Mouse (Mus musculus): ENCODE data around the gene Abraxas2.

Gene Abraxas2

DNA sequence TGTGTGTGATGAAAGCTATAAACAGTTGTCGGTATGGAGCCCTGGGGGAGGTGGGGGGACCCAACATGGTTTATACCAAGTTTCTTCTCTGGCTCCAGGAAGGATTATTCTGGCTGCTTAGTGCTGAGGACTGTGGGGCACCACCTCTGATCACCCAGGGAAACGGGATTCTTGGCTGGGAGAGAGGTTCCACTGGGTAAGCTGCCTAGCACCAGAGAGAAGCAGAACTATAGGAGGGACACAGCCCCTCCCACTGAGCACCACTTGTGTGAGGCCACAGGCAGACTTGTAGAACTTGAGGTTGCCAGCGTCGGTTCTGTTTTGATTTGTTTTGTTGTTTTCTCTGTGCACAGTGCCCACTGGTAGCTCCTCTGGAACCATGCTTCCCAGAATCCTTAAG, 5.1 kb upstream of the Abraxas2 start:
- in situ Hi-C loops (cut with MboI) = no loop called here

DNA sequence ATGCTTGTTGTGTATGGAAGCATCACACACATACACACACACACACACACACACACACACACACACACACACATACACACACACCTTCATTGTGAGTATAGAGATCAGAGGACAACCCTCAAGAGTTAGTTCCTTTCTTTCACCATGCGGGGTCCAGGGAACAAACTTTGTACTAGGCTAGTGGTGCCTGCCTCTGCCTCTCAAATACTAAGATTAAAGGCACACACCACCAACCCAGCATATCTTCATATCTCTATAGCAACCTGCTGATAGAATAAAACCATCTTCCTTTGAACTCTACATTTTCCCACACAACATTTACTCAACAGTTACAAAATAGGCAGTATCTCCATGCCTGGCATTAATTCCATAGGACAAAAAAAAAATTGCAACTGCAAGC, 2.9 kb upstream of the Abraxas2 start:
- in situ Hi-C loops (cut with MboI) = no loop called here

DNA sequence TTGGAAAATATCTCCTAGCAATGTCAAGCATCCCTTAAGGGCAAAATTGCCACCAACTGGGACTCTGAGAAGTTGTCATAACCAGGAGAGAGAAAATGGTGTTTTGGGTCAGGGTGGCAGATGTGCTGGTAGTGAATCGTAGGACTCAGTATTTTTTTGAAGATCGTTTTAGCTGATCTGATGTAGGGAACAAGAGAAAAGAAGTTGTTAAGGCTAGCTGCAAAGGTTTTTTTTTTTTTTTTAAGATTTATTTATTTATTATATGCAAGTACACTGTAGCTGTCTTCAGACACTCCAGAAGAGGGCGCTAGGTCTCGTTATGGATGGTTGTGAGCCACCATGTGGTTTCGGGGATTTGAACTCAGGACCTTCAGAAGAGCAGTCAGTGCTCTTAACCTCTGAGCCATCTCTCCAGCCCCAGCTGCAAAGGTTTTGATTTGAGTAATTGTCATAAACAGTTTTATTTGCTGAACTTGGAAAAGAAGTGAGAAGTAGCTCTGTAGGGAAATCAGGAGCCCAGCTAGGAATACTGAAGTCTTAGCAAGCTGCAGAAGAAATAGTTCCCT, 899 bp upstream of the Abraxas2 start:
- in situ Hi-C loops (cut with MboI) = no loop called here

DNA sequence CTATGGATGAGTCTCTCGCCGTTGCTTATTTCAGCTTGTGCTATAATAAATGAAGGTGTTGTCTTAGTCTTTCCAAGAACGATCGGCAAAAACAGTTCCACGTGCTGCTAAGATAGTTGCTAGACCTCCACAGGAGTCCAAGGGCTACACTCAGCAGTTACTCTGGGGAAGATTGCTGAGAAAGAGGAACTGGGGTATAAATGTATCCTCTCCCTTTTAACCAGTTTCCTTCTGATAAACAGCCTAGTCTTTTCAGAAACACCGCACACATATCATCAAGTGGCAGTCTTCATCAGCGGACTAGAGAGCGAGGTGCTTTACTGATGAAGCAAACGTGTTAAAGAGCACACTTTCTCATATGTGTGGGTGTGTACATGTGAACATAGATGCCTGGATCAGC, 7.3 kb downstream of the Abraxas2 start:
- in situ Hi-C loops (cut with MboI) = no loop called here

DNA sequence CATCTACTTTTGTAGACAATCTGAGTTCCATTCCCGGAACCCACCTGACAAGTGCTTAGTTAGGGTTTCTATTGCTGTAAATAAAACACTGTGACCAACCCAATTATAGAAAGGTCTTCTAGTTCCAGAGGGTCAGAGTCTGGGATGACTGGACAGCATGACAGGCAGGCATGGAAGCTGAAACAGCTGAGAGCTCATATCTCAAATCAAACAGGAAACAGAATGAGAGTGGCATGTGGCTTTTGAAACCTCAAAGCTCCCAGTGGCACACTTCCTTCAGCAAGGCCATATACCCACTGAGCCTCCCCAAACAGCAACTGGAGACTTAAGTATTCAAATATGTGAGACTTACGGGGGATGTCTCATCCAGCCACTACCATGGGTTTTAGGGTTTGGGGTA, 14.0 kb downstream of the Abraxas2 start:
- in situ Hi-C loops (cut with MboI) = no loop called here

DNA sequence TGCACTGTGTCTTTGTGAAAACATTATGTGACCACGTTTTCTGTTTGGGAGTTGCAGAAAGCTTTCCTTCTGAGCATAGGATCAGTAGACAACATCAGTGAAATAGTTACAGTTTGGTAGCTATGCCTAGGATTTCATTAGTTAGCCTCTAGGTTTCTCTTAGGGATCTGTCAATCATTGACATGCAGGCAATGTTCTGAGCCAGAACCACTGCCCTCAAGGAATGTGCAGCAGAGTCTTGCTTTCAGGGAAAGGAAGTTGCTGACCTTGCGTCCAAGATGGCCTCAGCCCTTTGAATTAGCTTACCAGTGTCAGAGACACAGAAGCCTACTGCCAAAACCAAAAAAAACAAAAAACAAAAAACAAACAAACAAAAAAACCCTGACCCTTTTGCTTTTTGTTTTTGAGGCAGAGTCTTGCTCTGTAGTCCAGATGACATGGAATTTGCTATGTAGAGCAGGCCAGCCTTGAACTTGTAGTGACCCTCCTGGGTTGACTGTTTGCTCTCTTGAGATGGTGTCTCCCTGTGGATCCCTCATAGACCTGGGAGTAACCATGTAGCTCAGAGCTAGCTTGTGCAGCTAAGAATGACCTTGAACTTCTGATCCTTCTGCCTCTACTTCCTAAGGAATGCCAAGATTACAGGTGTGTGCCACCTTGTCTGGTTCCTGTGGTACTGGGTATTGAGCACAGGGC, 16.5 kb downstream of the Abraxas2 start:
- in situ Hi-C loops (cut with MboI) = no loop called here

DNA sequence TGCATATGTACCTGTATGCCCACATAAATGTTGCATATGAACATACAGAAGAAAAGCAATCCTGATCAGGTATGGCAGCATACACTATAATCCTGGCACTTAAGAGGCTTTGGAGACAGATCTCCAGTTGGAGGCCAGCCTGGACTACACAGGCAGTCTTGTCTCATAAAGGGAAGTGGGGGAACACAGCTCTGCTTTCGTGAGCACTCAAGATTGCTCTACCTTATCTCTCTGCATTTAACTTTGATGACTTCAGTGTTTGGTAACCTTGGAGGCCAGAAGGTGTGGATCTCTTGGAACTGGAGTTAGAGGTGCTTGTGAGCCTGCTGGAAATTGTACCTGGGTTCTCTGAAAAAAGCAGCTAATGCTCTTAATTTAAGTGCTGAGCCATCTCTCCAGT, 21.3 kb downstream of the Abraxas2 start:
- in situ Hi-C loops (cut with MboI) = no loop called here

DNA sequence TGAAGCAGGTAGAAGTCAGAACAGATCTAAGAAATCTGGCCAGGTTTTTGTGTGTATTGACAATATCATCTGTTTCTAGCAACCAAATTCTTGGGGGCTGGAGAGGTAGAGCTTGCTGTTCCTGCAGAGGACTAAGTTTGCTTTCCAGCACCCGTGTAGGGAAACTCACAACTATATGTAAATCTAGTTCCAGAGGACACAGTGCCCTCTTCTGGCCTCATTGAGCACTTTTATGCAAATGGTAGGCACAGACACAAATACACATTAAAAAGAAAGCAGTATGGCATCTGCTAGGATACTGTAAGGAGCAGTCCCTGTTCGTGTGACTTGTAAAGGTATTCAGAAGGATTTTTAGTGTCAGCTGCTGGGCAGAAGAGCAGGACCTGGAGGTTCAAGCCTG, 23.3 kb downstream of the Abraxas2 start:
- in situ Hi-C loops (cut with MboI) = no loop called here

DNA sequence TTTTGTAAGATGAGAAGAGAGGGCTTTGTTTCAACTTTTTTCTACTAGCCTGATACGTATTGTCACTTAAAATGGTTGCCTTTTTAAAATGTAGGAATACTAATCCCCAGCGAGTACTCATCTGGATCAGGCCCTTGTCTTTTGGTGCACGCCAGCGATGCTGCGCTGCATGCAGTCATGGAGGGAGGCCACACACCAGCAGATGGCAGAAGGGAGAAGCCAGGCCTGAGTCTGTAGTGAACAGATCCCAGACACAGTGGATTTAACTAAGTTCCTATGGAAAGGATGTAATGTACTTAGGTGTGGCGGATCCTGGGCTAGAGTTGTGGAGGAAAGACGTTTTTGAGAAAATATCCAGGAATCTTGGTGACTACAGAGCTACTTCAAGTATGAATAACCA, 25.0 kb downstream of the Abraxas2 start:
- in situ Hi-C loops (cut with MboI) = no loop called here

DNA sequence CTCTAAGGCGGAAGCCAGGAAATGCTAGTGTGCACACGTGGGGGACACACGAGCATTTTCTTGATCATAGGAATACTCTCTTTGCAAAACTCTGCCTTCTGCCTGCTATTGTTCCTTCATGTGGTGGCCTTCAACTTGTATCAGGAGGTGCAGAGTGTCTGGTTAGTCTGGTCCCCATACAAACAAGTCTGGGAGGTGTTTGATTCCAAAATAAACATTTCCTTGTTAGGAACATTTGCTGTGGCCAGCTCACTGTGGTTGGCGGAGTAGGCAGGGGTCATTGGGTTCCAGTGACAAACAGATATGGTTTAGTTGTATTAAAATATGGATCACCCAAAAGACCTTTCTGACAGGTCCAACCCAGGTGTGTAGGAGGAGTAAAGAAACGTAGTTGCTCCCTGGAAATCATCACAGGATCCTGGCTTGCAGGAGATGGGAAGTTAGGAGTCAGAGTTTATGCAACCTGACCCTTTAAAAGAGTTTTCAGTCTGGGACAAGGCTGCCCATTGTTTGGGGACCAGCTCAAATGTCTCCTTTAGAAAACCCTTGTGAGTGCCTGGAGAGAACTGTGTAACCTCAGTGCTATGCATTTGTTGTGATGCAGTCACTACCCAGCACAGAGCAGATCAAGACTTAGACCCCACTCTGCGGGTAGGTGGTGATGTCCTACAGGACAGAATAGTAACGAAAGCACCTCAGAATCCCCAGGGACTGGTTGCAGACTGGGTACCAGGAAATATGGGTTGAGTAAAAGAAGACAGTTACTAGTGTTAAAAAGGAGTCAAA, 28.2 kb downstream of the Abraxas2 start:
- in situ Hi-C loops (cut with MboI) = no loop called here

DNA sequence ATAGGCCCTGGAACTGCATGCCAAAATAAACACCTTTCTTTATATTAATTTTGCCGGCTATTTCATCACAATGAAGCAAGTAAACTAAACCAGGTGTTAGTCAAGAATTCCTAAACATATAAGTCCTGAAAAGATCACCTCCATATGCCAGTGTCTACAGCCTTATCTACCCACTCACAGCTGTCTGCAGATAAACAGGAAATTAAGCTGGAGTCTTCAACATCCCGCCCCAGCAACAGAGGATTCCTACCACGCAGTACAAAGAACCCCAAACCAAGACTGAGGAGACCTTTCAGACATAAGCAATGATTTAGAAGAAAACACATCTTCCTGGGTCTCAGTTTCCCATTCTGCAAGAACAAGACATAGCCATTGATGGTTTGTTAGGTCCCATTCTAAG, 29.0 kb downstream of the Abraxas2 start:
- in situ Hi-C loops (cut with MboI) = no loop called here

DNA sequence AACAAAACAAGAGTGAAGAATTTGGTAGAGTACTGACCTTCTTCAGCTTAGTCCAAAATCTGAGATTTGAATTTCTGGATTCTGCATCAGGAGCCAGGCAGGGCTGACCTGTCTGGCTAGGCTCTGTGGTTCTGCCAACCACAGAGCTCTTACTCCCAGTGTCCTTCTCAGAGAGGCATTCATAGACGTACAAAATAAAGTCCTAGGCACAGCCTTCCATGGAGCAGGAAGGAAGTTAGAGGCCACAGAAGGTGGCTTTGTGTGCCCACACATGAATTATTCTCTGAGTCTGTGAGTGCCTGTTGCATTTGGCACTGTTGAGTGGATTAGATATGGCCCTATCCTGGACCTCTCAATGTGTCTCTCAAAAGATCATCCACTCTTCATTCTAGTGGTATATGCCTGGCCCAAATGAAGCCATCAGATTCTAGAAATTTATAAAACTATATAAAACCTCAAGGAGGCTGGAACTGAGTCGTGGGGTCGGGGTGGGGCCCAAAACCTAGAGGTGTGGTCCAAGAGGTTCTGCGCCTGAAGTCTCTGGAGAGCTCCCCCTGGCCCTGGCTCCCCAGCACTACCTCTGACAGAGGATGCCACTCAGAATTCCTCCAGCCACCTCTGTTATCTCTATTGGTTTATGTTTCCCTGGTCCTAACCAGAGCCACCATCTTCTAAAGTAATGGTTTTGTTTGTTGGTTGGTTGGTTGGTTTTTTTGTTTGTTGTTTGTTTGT, 29.7 kb downstream of the Abraxas2 start:
- in situ Hi-C loops (cut with MboI) = no loop called here

DNA sequence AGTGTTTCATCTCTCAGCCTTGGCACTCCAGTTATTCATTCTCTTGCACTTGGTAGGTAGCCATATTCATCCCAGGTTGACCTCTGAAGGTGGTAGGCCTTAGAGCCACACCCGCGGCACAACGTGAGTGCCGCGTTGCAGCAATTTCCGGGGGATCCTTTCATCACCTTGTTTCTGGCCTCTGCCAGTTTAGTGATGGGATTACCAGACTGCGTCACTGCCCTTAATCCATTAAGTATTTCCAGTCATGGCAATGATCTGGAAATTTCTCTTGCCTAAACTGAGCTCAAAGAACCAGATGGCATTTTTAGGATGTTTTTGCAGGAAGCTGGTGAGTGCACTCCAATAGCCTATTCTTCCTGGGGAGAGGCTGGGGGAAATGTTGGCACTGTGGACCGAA, 30.7 kb downstream of the Abraxas2 start:
- in situ Hi-C loops (cut with MboI) = loop anchor here (10.0 kb wide), 1 partner anchor 235 kb away; no protein-coding TSS in a partner anchor

DNA sequence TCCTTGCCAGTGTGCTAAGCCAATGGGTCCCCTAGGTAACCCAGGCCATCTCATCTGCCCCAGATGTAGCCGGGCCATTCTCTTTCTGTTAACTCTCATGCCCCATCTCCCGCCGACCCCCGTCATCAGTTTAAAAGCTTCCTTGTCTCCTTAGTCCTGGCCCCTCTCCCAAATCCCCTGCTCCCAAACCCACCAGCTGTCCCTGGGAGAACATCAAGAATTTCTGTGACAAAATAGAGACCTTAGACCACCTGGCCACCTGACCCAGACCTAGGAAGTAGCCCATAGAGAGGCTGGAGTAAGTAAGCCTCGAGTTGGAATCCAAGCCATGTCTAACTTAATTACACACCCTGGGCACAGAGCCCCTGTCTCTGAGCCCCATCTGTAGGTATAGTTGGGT, 31.2 kb downstream of the Abraxas2 start:
- in situ Hi-C loops (cut with MboI) = loop anchor here (10.0 kb wide), 1 partner anchor 235 kb away; no protein-coding TSS in a partner anchor

DNA sequence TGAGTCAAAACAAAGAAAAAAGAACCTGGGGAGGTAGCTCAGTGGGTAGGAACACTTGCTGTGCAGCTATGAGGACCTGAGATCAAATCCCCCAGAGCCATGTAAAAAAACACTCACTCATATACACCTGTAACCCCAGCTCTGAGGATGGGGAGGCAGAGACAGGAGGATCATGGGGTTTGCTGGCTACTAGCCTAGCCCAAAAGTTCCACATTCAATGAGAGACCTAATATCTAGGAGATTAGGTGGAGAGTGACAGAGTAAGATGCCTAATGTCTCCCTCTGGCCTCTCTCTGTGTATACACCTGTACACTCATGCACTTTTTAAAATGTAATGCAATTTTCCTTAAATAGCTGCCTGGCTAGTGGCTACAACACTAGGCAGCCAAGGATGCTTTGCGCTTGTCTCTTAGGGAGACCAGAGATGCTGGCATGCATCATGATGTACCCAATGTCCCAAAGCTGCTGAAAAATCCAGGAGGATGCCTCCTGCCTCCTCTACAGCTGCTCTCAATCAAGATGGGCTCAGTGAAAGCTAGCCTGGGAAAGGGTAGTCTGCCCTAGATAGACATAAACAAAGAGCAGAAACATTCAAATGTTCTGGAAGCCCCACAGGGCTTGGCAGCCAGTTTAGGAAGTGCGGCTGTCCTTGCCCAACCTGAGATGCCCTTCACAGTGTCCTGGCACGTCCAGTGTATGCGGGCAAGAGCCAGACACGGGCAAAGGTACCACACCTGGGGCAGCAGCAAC, 32.7 kb downstream of the Abraxas2 start:
- in situ Hi-C loops (cut with MboI) = loop anchor here (10.0 kb wide), 1 partner anchor 237 kb away; no protein-coding TSS in a partner anchor

DNA sequence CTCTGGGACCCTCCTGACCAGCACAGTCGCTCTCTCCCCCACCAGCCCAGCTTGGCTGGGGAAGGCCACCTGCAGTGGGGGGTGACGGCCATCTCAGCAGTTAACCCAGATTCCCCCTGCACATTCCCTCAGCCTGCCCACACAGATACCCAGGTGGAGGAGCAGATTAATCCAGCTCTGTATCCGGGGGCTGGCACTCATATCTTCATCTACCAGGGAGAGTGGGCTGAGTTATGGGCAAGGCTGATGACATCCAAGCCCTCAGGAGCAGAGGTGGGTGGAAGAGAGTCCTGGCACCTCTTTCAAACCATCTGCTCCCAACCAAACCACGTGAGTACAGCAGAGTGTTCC, 33.3 kb downstream of the Abraxas2 start:
- in situ Hi-C loops (cut with MboI) = loop anchor here (10.0 kb wide), 1 partner anchor 237 kb away; no protein-coding TSS in a partner anchor

DNA sequence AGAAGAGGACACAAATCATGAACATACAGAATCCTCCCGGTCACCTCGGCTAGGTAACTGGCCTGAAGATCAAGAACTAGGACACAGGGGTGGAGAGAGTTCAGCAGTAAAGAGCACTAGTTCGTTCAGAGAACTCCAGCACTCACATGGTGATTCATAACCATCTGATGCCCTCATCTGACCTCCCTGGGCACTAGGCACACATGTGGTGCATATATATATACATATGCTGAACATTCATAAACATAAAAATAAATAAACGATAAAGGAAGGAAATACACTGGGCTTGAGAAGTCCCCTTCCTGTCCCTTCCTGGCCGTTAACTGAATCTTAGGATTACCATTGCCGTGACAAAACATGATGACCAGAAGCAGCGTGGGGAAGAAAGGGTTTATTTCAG, 33.8 kb downstream of the Abraxas2 start:
- in situ Hi-C loops (cut with MboI) = loop anchor here (10.0 kb wide), 1 partner anchor 238 kb away; no protein-coding TSS in a partner anchor

DNA sequence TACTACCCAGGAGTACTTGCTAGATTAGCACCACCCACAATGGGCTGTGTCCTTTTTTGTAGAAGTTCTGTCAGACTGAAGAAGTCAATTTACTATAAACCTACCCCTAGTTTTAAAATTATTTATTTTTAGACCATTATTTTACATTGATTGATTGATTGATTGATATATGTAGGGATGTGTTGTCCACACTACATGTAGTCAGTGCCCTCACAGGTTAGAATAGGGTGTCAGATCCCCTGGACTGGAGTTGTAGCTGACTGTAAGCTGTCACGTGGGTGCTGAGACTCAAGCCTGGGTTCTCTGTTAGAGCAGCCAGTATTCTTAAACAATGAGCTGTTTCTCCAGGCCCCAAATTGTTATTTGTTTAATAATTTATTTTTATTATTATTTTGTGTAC, 34.3 kb downstream of the Abraxas2 start:
- in situ Hi-C loops (cut with MboI) = loop anchor here (10.0 kb wide), 1 partner anchor 239 kb away; no protein-coding TSS in a partner anchor

DNA sequence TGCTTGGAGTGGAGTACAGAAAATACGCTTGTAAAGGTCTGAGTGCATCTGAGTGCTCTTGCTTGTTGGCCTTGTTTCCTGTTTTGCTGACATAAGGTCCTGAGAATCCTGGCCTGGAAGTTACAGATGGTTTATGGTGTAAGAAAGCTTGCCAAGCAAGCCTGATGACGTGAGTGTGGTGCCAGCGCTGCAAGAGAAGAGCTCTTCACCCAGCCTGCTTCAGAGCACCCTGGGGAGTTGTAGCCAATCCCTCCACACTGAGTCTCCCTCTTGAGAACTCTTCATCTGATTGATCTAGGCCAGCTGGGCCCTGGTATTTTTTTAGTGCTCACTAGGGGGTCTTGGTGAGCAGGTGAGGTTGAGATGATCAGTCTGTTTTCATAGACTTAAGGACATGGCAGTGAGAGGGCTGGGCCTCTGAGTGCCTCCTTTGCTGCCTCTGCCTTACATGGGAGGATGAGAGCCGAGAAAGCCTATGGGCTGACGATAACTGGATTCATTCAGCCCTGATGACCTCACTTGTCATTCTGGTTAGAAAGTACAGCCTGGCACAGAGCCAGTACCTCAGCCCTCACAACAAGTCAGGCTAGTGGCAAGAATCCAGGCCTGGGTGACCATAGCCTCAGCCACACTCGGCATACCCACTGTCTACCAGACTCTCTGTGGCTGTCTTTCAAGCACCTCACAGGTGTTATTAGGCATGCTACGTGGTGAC, 36.0 kb downstream of the Abraxas2 start:
- in situ Hi-C loops (cut with MboI) = loop anchor here (10.0 kb wide), 1 partner anchor 240 kb away; no protein-coding TSS in a partner anchor

DNA sequence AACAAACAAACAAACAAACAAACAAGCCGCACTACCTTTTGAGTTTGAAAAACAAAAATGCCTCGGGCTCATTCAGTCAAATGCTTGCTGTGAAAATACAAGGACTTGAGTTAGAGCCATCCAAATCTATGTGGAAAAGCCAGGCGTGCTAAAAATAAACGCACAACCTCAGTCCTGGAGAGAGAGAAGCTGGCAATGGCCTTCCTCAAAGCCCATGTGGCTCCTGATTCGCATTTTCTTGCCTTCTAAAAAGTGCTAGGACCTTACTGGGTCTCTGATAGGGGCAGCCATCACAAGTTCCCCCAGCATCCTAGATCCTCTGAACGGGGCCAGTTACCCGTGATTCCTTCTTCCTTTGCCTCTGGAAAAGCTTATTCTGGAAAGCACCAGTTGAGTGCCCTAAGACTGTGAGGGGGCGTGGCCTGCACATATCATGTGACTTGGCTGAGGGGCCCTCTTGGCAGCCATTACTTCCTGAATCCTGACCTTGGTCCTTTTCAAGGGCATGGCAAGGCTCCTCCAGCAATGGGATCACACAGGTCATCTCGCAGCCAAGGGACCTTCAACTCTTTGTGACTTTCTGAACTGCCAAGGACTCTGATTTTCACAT, 37.3 kb downstream of the Abraxas2 start:
- in situ Hi-C loops (cut with MboI) = loop anchor here (10.0 kb wide), 1 partner anchor 242 kb away; no protein-coding TSS in a partner anchor

Data from mature B cell (primary cell).